Mouse (Mus musculus) hindbrain, embryonic 15.5 days (tissue): ENCODE data around the gene Apob. TPM values are rescaled to one million over a fixed set of nuclear protein-coding genes. Genes with fewer than 3 reads are reported as not detected.
"Not testable (repeated sequence)": the region's sequence is repeated elsewhere in the genome, so short reads cannot be mapped to it uniquely, and the experiment has no call there.

Experiments used
- ATAC-seq: fragments of 200-750 bp; cut with Nextera tagmentation; 2 replicates; pipeline ENCODE4 v1.8.0; 2017; ENCODE audit warnings: low read depth, moderate number of reproducible peaks, moderate TSS enrichment; ENCODE audit not compliant: low FRiP score
- H3K27ac ChIP-seq: fragments of 300-500 bp; sonication (generic); replicated peaks from 2 replicates; pipeline ENCODE4 v1.5.1; 2015; ENCODE audit warnings: mild to moderate bottlenecking, inconsistent platforms
- H3K27me3 ChIP-seq: fragments of 300-500 bp; sonication (generic); 2 replicates; pipeline ENCODE4 v1.6.1; 2015; ENCODE audit warnings: control low read depth, inconsistent platforms
- H3K36me3 ChIP-seq: fragments of 300-500 bp; sonication (generic); 2 replicates; pipeline ENCODE4 v1.6.1; 2015; ENCODE audit warnings: control low read depth, inconsistent platforms
- H3K4me1 ChIP-seq: fragments of 300-500 bp; sonication (generic); replicated peaks from 2 replicates; pipeline ENCODE4 v1.6.1; 2015; ENCODE audit warnings: control low read depth, inconsistent platforms
- H3K4me2 ChIP-seq: fragments of 300-500 bp; sonication (generic); 2 replicates; pipeline ENCODE4 v1.6.1; 2015; ENCODE audit warnings: moderate library complexity, mild to moderate bottlenecking, inconsistent platforms
- H3K4me3 ChIP-seq: fragments of 300-500 bp; sonication (generic); 2 replicates; pipeline ENCODE4 v1.5.1; 2015; ENCODE audit warnings: mild to moderate bottlenecking, inconsistent platforms
- H3K9ac ChIP-seq: fragments of 300-500 bp; sonication (generic); 2 replicates; pipeline ENCODE4 v1.6.1; 2015; ENCODE audit warnings: inconsistent platforms
- H3K9me3 ChIP-seq: fragments of 300-500 bp; sonication (generic); 2 replicates; pipeline ENCODE4 v1.6.1; 2016; ENCODE audit warnings: control low read depth, inconsistent platforms
- WGBS: fragments of 180-500 bp; shearing (Covaris S2); methylation state at CpG from one replicate; pipeline ENCODE4 v1.1.7; 2015; 5-methylcytosine and 5-hydroxymethylcytosine counted together
- polyA plus RNA-seq: library from polyadenylated mRNA; unstranded; fragments of >200 nt; fragmentation: Nextera tagmentation; extraction: Ambion mirVana; gene quantifications from 2 replicates; pipeline ENCODE4 v1.2.1, GENCODE M21; 2015

Apob gene
- polyA plus RNA-seq, 1 experiment from 2014 or later: 0.06 TPM

DNA sequence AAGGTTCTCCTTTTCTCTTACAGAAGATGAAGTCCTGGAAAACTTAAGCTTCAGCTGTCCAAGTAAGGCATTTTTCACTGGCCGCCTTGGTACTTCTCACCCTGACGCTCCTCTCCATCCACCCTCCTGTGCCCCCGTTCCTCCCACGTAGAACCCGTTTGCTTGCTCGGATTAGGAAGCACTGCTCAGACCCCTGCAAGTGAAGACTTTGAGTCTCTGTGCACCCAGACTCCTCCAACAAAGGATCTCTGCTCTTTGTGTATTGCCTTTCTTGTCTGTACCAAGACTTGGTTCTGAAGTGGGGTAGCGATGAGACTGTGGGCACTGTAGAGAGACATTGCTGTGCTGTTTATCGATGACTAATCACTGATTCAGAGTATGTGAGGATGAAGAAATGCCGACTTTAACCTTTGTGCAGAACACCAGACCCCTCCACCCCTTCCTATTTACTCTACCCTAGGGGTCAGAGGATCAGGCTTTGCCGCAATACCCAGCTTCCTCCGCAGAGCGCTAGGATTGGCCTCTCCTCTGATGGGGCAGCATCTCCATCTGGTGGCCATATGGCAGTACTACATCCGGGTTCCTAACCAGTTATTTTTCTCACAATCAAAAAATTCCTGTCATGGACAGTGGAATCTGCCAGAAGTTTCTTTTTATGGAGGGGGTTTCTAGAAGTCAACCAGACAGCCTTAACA lies 889 bp downstream of the Apob start:
- peak; percentile 81 for ATAC-seq
- no peaks in the 10 kb centered on the region for H3K36me3 ChIP-seq
- H3K9me3 ChIP-seq: no peaks in the 10 kb centered on the region
- WGBS: 50% methylated on average over 13 of the region's 13 CpGs
- H3K9ac ChIP-seq: no peak overlapping the region
- H3K27me3 ChIP-seq: no peaks in the 10 kb centered on the region
- H3K27ac ChIP-seq: no peak overlapping the region
- H3K4me2 ChIP-seq: peak overlapping the region; percentile 23; the same call in 1 of the 2 replicates
- H3K4me1 ChIP-seq: 0 out of 2 replicates have a peak, but pooled peaks cover 9% of the 10 kb centered on the region
- no peak overlapping the region for H3K4me3 ChIP-seq

DNA sequence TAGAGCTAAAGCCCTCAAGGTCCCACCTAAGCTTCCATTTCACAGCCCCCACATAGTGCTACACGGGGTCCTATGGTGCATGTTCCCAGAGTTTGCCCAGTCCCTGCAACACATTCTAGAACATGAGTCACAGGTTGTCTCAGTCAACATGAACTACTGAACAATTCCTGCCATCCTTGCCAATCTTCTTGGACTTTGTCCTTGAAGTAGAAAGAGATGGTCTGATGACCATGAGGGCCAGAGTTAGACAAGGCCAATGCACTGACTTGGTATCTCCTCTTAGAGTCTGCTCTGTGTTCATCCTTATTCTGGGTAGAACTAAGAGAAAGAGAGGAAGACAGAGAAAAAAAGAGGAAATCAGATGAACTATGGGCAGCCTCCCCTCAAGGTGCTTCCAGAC lies 7.0 kb downstream of the Apob start:
- Histone ChIP-seq H3K36me3 (no peaks in the 10 kb centered on the region), H3K27ac (no peak overlapping the region), H3K9me3 (no peaks in the 10 kb centered on the region), H3K27me3 (no peaks in the 10 kb centered on the region), H3K4me2 (no peak overlapping the region), H3K9ac (no peak overlapping the region), H3K4me1 (no peaks in the 10 kb centered on the region), H3K4me3 (no peak overlapping the region)
- WGBS: 90% methylated on average over 1 of the region's 1 CpGs
- no peak for ATAC-seq

- no peak overlapping the region for H3K9ac ChIP-seq
- no peak for ATAC-seq
- 9% methylated on average over 3 of the region's 3 CpGs for WGBS
- no peaks in the 10 kb centered on the region for H3K36me3 ChIP-seq
- H3K9me3 ChIP-seq: no peaks in the 10 kb centered on the region
- H3K27ac ChIP-seq: no peak overlapping the region
- H3K27me3 ChIP-seq: no peaks in the 10 kb centered on the region
- H3K4me1 ChIP-seq: no peaks in the 10 kb centered on the region
- no peak overlapping the region for H3K4me2 ChIP-seq
- no peak overlapping the region for H3K4me3 ChIP-seq
Observed at GRCm38 (mm10) chr12:7990804-7991203, 13.4 kb downstream of the Apob start.

DNA sequence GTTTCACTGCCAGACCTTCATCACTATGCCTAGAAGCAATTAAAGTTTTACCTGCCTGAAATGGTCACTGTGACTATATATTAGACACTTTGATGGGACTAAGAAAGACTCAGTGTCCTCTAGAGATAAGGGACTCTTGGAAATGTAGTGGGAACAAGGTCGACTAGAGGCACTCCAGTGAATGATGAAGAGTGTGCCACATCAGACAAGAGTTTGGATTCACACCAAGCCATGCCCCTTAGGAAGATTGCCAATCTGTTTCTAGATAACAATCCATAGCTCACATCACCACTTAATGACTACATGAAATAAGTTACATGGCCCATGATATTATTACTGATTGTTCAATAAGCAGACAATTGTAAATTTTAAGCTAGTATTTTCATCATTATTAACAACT lies 14.1 kb downstream of the Apob start:
- no peaks in the 10 kb centered on the region for H3K36me3 ChIP-seq
- no peak overlapping the region for H3K27ac ChIP-seq
- H3K4me3 ChIP-seq: no peak overlapping the region
- 39% methylated on average over 1 of the region's 1 CpGs for WGBS
- no peak overlapping the region for H3K4me2 ChIP-seq
- H3K9ac ChIP-seq: no peak overlapping the region
- no peaks in the 10 kb centered on the region for H3K4me1 ChIP-seq
- no peak for ATAC-seq
- H3K27me3 ChIP-seq: no peaks in the 10 kb centered on the region
- H3K9me3 ChIP-seq: no peaks in the 10 kb centered on the region

GRCm38 (mm10) chr12:8020931-8021330 lies 43.5 kb downstream of the Apob start:
- Histone ChIP-seq H3K9ac (no peak overlapping the region), H3K4me2 (no peak overlapping the region), H3K36me3 (no peaks in the 10 kb centered on the region), H3K4me3 (no peak overlapping the region), H3K27ac (no peak overlapping the region), H3K9me3 (no peaks in the 10 kb centered on the region), H3K4me1 (no peaks in the 10 kb centered on the region), H3K27me3 (no peaks in the 10 kb centered on the region)
- 97% methylated on average over 1 of the region's 1 CpGs for WGBS
- ATAC-seq: no peak

- Histone ChIP-seq H3K36me3 (no peaks in the 10 kb centered on the region), H3K27me3 (peaks cover 16% of the 10 kb centered on the region), H3K4me2 (no peak overlapping the region), H3K4me1 (peaks cover 10% of the 10 kb centered on the region; the same call in 1 of the 2 replicates), H3K9me3 (no peaks in the 10 kb centered on the region), H3K4me3 (no peak overlapping the region), H3K27ac (no peak overlapping the region), H3K9ac (no peak overlapping the region)
- WGBS: 96% methylated on average over 7 of the region's 7 CpGs
- ATAC-seq: no peak
Observed at GRCm38 (mm10) chr12:8029520-8029919, 52.1 kb downstream of the Apob start.

GRCm38 (mm10) chr12:8030057-8030456 lies 52.6 kb downstream of the Apob start:
- Histone ChIP-seq H3K4me2 (no peak overlapping the region), H3K27me3 (peaks cover 16% of the 10 kb centered on the region), H3K36me3 (no peaks in the 10 kb centered on the region), H3K4me3 (no peak overlapping the region), H3K4me1 (peaks cover 10% of the 10 kb centered on the region; the same call in 1 of the 2 replicates), H3K9ac (no peak overlapping the region), H3K9me3 (no peaks in the 10 kb centered on the region), H3K27ac (no peak overlapping the region)
- WGBS: 83% methylated on average over 2 of the region's 2 CpGs
- ATAC-seq: no peak

GRCm38 (mm10) chr12:8031169-8031568 lies 53.7 kb downstream of the Apob start:
- not testable (repeated sequence) for H3K27ac ChIP-seq, H3K4me2 ChIP-seq, H3K4me1 ChIP-seq, H3K9me3 ChIP-seq, H3K4me3 ChIP-seq, H3K9ac ChIP-seq, ATAC-seq, H3K36me3 ChIP-seq
- peaks cover 16% of the 10 kb centered on the region for H3K27me3 ChIP-seq
- WGBS: 86% methylated on average over 1 of the region's 1 CpGs

- WGBS: 10% methylated on average over 14 of the region's 14 CpGs
- no peaks in the 10 kb centered on the region for H3K9me3 ChIP-seq
- no peak overlapping the region for H3K9ac ChIP-seq
- no peak overlapping the region for H3K4me3 ChIP-seq
- no peaks in the 10 kb centered on the region for H3K36me3 ChIP-seq
- H3K4me1 ChIP-seq: peaks cover 10% of the 10 kb centered on the region; the same call in 1 of the 2 replicates
- no peak overlapping the region for H3K27ac ChIP-seq
- H3K4me2 ChIP-seq: no peak overlapping the region
- peaks cover 16% of the 10 kb centered on the region for H3K27me3 ChIP-seq
- peak; percentile 54; the same call in 1 of the 2 replicates for ATAC-seq
Observed at GRCm38 (mm10) chr12:8031595-8032358, 54.3 kb downstream of the Apob start.

DNA sequence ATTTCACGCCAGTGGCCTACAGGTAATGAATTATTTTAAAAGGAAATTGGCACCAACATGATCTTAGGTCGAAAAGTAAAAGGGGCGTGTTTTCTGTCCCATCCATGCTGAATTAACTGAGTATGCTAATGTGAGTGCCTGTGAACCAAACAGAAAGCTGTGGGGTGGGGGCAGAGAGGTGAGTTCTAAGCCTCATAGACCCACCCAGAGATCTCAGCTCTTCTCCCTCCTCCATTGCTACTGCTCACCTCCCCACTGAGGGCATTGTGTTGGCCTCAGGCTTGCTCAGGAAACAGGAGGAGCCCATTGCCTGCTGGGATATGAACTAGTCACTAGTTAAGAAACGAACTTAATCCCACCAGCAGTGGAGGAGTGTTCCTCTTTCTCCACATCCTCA lies 54.9 kb downstream of the Apob start:
- H3K4me3 ChIP-seq: no peak overlapping the region
- H3K4me1 ChIP-seq: peaks cover 10% of the 10 kb centered on the region; the same call in 1 of the 2 replicates
- no peak overlapping the region for H3K4me2 ChIP-seq
- H3K36me3 ChIP-seq: no peaks in the 10 kb centered on the region
- 21% methylated on average over 4 of the region's 4 CpGs for WGBS
- H3K9me3 ChIP-seq: no peaks in the 10 kb centered on the region
- no peak overlapping the region for H3K9ac ChIP-seq
- H3K27me3 ChIP-seq: peaks cover 16% of the 10 kb centered on the region
- H3K27ac ChIP-seq: no peak overlapping the region
- no peak for ATAC-seq

DNA sequence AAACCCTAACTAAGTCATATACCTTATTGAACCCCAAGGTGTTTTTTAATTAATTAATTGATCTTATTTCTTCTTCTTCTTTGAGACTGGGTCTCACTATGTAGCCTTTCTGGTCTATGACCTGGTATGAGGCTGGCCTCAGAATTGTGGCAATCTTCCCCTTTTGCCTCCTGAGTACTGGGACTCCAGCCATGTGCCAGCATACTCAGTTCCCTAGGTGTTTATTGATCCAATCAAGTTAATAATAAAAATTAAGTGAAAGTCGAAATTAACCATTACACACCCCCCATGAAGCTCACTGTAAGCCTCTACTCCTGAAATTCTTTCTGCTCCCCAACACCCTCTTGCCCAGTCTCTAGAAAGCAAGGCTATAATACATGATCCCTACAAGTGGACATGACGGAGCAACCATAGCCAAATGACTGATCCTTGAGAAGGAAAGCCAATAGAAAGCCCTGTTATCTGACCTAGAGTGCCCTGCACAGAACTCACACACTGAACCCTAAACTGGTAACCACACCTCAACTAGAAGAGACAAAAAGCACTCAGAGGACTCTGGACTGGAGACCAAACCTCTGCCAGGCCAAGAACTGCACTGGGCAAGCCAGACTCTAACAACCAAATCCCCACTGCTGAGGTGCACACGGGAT lies 60.8 kb downstream of the Apob start:
- peaks cover 4% of the 10 kb centered on the region; the same call in 1 of the 2 replicates for H3K27me3 ChIP-seq
- ATAC-seq: no peak
- no peak overlapping the region for H3K4me2 ChIP-seq
- H3K4me3 ChIP-seq: no peak overlapping the region
- H3K4me1 ChIP-seq: no peaks in the 10 kb centered on the region
- WGBS: 84% methylated on average over 3 of the region's 3 CpGs
- H3K9ac ChIP-seq: no peak overlapping the region
- H3K36me3 ChIP-seq: no peaks in the 10 kb centered on the region
- no peaks in the 10 kb centered on the region for H3K9me3 ChIP-seq
- H3K27ac ChIP-seq: no peak overlapping the region
